Mouse (Mus musculus) forelimb bud, embryonic 11.5 days (tissue): ENCODE measurements around the gene Sbf2.
"Not testable (repeated sequence)": the region's sequence is repeated elsewhere in the genome, so short reads cannot be mapped to it uniquely, and the experiment has no call there.

Experiments used
- DNase-seq: peaks from one replicate; pipeline ENCODE4 v3.0.0-alpha.2; 2012; ENCODE audit warnings: low read depth, low spot score

The Sbf2 gene

DNA sequence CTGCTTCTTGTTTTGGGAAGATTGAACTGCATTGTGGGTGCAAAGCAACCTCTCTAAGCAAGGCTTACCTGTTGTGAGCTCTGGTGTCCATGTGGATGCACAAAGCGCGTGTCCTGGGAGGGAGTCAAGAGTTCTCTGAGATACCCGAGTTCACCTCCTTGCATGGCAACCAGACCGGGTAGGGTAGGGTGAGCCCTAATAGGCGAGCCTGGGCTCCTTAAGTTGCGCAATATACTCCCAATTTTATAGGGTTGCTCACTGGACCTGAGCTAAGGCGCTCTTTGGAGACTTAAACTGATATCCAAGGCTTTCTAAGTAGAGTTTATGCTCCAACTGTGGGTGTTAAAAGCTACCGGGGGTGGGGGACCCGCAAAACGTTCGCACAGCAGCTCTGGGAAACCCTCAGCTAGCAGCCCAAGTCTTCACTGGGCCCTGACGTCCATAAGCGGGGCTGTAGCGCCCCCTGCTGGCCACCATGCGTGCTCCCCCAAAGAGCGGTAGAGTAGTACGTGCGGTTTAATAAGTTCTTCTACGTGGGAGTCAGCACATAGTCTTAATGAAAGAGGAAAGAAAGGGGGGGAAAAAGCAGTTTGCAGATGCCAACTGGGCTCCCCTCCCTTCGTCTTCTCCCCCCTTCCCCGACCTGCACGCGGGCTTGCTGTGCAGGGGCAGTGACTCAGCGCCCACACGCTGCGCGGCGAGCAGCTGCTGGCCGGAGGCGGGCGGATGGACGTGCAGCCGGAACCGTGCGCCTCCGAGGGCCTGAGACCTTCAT is 15.4 kb upstream of the Sbf2 start:
- DNase-seq, result peak; percentile 91

DNA sequence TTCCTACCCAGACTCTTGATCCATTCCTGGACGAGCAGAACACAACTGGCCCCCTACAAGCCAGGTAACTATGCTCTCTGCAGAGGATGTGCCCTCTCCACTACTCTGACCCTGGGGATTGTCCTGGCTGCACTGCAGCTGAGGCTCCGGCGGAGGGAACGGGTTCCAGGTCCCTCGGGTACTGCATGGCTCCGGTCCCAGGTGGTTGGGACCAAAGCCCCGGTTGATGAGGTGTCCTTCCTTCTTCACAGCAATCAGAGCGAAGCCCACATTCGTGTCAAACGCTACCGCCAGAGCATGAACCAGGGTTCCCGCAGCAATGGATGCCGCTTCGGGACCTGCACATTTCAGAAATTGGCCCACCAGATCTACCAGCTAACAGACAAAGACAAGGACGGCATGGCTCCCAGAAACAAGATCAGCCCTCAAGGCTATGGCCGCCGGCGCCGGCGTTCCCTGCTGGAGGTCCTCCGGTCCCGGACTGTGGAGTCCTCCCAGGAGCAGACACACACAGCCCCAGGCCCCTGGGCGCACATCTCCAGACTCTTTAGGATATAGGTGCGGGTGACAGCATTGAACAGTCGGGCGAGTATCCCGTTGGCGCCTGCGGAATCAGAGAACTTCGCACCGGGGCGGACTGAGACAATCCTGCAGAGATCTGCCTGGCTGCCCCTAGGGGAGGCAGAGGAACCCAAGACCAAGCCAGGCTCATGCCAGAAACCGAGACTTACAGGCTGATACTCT is 14.1 kb upstream of the Sbf2 start:
- DNase-seq, result no peak

GRCm38 (mm10) chr7:110628273-110628600 is 13.5 kb upstream of the Sbf2 start:
- DNase-seq, result no peak

GRCm38 (mm10) chr7:110627486-110628272 is 13.0 kb upstream of the Sbf2 start, which contains the start of gene Adm:
Adm (plus strand) TSS chr7:110627661.
- no peak for DNase-seq

- DNase-seq, result no peak
Measured at GRCm38 (mm10) chr7:110627099-110627482, 12.4 kb upstream of the Sbf2 start.

DNA sequence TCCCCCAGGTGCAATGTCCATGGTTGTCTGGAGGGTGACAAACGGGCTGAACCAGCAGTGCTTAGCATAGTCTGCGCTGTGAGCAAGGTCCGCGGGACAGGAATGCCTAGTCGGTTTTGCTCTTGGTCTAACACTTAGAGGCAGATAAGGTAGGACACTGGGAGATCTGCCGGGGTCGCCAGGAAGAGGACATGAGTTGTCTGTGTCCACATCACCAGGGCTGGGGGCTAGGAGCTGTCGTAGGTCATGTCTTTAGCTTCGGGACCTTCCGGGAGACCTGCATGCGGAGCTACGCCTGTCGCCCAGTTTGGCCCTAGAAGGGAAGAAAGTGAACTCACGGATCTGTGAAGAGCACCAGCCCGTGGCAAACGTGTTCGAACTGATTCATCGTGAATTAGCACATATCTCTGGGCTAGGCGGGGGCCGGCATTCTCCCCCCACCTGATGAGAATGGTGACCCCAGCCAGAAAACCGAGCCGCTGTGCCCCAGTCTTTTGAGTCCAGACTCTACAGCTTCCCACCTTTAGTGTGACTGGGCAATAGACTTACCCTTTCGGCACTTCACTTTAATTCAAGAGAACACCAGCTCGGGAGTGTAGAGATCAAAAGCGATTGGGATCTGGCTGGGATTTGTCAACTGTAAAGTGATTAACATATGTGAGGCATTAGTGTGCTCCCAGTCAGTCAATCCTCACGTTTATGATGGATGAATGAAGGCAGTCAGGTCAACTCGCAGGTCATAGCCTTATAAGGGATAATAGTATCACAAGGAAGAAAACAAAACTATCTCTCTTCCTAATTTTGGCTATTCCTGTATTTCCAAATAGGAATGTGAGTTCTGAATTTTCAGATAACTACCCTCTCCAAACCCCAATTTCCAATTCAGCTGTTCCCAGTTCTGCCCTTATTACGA is 11.7 kb upstream of the Sbf2 start:
- no peak for DNase-seq

GRCm38 (mm10) chr7:110625489-110625888 is 10.8 kb upstream of the Sbf2 start:
- no peak for DNase-seq

- DNase-seq, result no peak
Measured at GRCm38 (mm10) chr7:110624961-110625360, 10.2 kb upstream of the Sbf2 start.

- no peak for DNase-seq
Measured at GRCm38 (mm10) chr7:110624067-110624466, 9.3 kb upstream of the Sbf2 start.

DNA sequence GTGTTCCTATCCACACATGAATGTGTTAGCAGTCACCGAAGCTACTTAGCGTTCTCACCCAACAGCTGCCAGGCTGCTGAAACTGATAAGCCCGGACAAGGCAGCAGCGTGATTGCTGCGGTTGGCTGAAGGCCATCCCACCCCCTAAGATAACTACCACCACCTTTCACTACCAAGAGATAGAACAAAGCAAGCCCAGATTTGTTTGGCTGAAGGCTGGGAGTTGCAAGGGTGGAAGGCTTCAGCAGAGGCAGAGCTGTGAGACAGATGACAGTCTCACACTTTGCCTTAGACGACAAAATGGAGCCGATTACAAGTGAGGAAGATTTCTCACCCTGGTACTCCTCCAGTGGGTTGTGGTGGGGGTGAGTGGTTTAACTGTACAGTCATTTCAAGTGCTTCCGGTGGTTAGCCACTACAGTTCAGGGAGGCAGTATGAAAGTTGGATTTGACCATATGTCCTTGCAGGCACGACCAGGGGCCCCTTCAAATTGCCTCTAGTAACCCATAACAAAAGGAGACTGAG is 4.4 kb upstream of the Sbf2 start:
- DNase-seq, result no peak

- DNase-seq, result no peak
Measured at GRCm38 (mm10) chr7:110615792-110616191, 1.1 kb upstream of the Sbf2 start.

GRCm38 (mm10) chr7:110615151-110615631 is 469 bp upstream of the Sbf2 start:
- DNase-seq, result no peak

GRCm38 (mm10) chr7:110613381-110614132 is 1.2 kb downstream of the Sbf2 start:
- no peak for DNase-seq

GRCm38 (mm10) chr7:110606906-110607305 is 7.8 kb downstream of the Sbf2 start:
- no peak for DNase-seq

DNA sequence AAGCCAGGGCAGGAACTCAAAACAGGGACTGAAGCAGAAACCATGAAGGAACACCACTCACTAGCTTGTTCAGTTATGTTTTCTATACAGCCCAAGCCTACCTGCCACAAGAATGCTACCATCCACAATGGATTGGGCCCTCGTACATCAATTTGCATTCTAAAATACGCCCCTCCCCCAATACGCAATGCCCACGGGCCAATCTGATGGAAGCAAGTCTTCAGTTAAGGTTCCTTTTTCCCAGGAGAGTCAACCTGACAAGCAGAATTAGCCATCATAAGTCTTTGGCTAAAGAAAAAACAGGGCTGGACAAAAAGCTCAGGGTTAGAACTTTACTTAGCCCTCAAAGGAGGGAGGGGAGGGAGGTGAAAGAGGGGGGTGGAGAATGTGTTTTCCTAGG is 9.2 kb downstream of the Sbf2 start:
- no peak for DNase-seq

GRCm38 (mm10) chr7:110597141-110597540 is 17.6 kb downstream of the Sbf2 start:
- DNase-seq, result no peak

DNA sequence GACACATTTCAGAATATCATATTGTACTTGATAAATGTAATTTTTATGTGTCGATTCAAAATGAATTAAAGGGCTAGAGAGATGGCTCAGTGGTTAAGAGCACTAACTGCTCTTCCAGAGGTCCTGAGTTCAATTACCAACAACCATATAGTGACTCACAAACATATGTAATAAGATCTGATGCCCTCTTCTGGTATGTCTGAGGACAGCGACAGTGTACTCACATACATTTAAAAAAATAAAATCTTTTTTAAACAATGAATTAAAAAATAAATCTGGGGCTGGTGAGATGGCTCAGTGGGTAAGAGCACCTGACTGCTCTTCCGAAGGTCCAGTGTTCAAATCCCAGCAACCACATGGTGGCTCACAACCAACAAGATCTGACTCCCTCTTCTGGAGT is 20.7 kb downstream of the Sbf2 start:
- DNase-seq, result not testable (repeated sequence)

GRCm38 (mm10) chr7:110587721-110588120 is 27.0 kb downstream of the Sbf2 start:
- no peak for DNase-seq

DNA sequence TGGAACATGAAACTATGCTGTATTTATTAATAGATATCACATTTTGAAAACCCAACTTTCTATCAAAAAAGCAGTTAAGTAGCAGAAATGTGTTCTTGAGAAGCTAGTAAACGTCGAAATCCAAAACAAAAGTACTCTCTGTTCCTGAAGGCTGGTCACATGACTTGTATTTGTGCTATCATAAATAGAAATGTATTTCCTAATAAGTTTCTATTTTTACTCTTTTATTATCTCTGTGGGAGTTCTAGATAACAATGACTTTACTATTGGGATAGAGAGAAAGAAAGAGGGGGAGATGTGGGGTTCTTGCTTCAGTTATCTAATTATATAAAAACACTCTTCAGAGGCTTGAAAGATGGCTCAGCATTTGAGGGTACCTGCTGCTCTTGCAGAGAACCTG is 29.5 kb downstream of the Sbf2 start:
- no peak for DNase-seq

DNA sequence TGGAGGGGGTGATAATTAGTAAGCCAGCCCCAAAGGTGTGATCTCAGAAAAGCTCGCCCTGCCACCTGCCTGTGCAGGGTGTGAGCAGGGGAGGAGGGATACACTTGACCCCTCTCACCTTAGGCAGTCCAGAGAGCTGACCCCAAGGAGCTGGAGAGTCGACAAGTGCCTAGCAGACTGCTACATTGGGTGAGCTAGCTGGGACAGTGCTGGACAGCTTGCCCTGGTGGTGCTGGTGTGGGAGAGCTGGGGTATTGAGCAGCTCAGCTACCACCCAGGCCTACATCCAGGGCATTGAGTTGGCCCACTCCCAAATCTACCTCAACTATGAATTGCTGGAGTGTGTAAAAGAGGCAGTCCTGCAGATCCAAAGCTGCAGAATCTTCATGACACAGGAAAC is 30.6 kb downstream of the Sbf2 start:
- DNase-seq, result no peak
